Mouse (Mus musculus) stomach, embryonic 16.5 days (tissue): Measurements from ENCODE around the gene Dcx. TPM values are rescaled to one million over a fixed set of nuclear protein-coding genes. Genes with fewer than 3 reads are reported as not detected.

ENCODE experiments used
- ATAC-seq: fragments of 200-750 bp; cut with Nextera tagmentation; 2 replicates; pipeline ENCODE4 v1.8.0; 2017; ENCODE audit warnings: moderate number of reproducible peaks, moderate TSS enrichment; ENCODE audit not compliant: insufficient read depth, low FRiP score
- H3K27ac ChIP-seq: fragments of 300-500 bp; sonication (generic); 2 replicates; pipeline ENCODE4 v1.5.1; 2014; ENCODE audit warnings: low read length
- H3K27me3 ChIP-seq: fragments of 300-500 bp; sonication (generic); 2 replicates; pipeline ENCODE4 v1.6.1; 2014; ENCODE audit warnings: low read length, control low read depth, mixed read lengths; ENCODE audit not compliant: control insufficient read depth, insufficient read depth
- H3K36me3 ChIP-seq: fragments of 300-500 bp; sonication (generic); 2 replicates; pipeline ENCODE4 v1.6.1; 2014; ENCODE audit warnings: low read length; ENCODE audit not compliant: control insufficient read depth, insufficient read depth
- H3K4me1 ChIP-seq: fragments of 300-500 bp; sonication (generic); 2 replicates; pipeline ENCODE4 v1.6.1; 2014; ENCODE audit warnings: low read length, control low read depth, mixed read lengths; ENCODE audit not compliant: control insufficient read depth, insufficient read depth
- H3K4me2 ChIP-seq: fragments of 300-500 bp; sonication (generic); 2 replicates; pipeline ENCODE4 v1.6.1; 2014; ENCODE audit warnings: low read depth, low read length, mixed read lengths
- H3K4me3 ChIP-seq: fragments of 300-500 bp; sonication (generic); replicated peaks from 2 replicates; pipeline ENCODE4 v1.5.1; 2014; ENCODE audit warnings: mild to moderate bottlenecking, low read length
- H3K9ac ChIP-seq: fragments of 300-500 bp; sonication (generic); 2 replicates; pipeline ENCODE4 v1.6.1; 2014; ENCODE audit warnings: low read length
- H3K9me3 ChIP-seq: fragments of 300-500 bp; sonication (generic); replicated peaks from 2 replicates; pipeline ENCODE4 v1.6.1; 2016; ENCODE audit warnings: low read length, control low read depth; ENCODE audit not compliant: control insufficient read depth
- WGBS: fragments of 180-500 bp; shearing (Covaris S2); extraction: QIAGEN DNeasy Blood & Tissue Kit; methylation state at CpG from one replicate; pipeline ENCODE4 v1.1.7; 2014; 5-methylcytosine and 5-hydroxymethylcytosine counted together
- microRNA-seq: library from miRNA; unstranded; fragments of <30 nt; microRNA quantifications from one replicate; pipeline ENCODE4, GENCODE M21; 2016
- polyA plus RNA-seq: library from polyadenylated mRNA; unstranded; fragments of >200 nt; fragmentation: Nextera tagmentation; extraction: Ambion mirVana; gene quantifications from 2 replicates; pipeline ENCODE4 v1.2.1, GENCODE M21; 2015

The Dcx gene
- polyA plus RNA-seq, 1 experiment from 2014 or later: 7.0 TPM

DNA sequence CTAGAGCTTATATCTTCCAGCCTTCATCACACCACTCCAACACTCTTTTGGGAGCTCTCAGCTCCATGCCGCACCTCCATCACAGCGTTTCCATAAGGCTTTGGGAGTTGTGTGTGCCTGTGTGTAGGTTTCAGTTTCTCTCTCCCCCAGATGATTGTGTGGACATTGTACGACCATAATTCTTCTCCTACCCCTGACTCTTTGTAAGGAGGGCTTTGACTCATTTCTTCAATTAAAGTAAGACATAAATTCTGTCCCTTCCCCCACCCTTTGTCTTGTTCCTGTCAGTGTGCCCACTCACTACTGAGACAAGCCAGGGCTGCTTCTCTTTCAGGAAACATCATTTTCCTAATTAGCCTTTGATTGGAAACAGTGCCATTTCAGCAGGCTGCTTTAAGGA is 81.8 kb downstream of the Dcx start:
- no peak for ATAC-seq

DNA sequence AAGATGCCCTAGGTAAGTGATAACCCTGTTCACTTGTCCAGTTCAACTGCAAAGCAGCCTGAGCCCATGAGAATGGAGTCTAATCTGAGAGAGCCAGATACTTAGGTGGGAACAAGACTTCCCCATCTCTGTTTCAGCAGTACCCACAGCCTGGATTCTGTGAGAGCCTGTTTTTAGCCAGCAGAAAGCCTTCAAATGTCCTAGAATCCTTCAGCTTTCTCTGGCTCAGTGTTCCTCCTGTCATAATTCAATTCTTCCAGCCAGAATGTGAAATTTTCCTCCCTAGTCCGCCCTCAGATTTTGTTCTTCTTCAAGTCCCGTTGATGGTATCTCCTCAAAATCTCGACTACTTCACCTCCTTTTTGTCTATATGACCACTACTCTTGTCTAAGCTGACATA is 83.1 kb downstream of the Dcx start:
- WGBS: 66% methylated on average over 3 of the region's 3 CpGs
- H3K4me3 ChIP-seq: no peak overlapping the region
- H3K36me3 ChIP-seq: no peaks in the 10 kb centered on the region

More for the DNA sequence above, 81.8 kb downstream of the Dcx start:
- H3K4me2 ChIP-seq: no peak overlapping the region
- WGBS: 59% methylated on average over 3 of the region's 3 CpGs
- no peaks in the 10 kb centered on the region; the same call in 1 of the 2 replicates for H3K27me3 ChIP-seq
- no peak overlapping the region for H3K4me3 ChIP-seq
- no peaks in the 10 kb centered on the region for H3K36me3 ChIP-seq
- H3K9me3 ChIP-seq: no peaks in the 10 kb centered on the region
- no peak overlapping the region for H3K9ac ChIP-seq
- H3K27ac ChIP-seq: no peak overlapping the region
- H3K4me1 ChIP-seq: no peaks in the 10 kb centered on the region

DNA sequence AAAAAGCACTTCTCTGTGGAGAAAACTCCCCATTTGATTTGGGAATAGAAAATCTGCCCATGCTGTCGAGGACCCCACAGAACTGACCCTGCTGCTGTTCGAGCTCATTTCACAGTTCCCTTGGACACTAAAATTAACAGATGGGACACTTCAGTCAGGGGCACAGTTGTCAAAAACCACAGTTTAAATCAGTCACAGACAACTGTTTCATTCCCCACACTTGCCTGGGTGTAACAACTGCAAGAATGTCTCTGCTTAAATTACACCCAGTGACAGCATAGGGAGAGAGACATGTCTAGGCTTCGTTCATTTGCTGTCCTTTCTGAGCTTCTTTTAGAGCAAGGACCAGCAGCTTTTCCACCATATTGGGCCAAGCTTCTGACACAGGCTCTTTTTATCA is 86.5 kb downstream of the Dcx start:
- Histone ChIP-seq H3K4me1 (no peaks in the 10 kb centered on the region), H3K36me3 (no peaks in the 10 kb centered on the region), H3K27ac (no peak overlapping the region), H3K4me2 (no peak overlapping the region), H3K4me3 (no peak overlapping the region), H3K9me3 (no peaks in the 10 kb centered on the region), H3K9ac (no peak overlapping the region), H3K27me3 (no peaks in the 10 kb centered on the region; the same call in 1 of the 2 replicates)
- no peak for ATAC-seq
- WGBS: 59% methylated on average over 3 of the region's 3 CpGs

More for the DNA sequence above, 83.1 kb downstream of the Dcx start:
- Histone ChIP-seq H3K27ac (no peak overlapping the region), H3K4me1 (no peaks in the 10 kb centered on the region), H3K9me3 (no peaks in the 10 kb centered on the region), H3K9ac (no peak overlapping the region), H3K4me2 (no peak overlapping the region), H3K27me3 (no peaks in the 10 kb centered on the region; the same call in 1 of the 2 replicates)
- ATAC-seq: no peak

DNA sequence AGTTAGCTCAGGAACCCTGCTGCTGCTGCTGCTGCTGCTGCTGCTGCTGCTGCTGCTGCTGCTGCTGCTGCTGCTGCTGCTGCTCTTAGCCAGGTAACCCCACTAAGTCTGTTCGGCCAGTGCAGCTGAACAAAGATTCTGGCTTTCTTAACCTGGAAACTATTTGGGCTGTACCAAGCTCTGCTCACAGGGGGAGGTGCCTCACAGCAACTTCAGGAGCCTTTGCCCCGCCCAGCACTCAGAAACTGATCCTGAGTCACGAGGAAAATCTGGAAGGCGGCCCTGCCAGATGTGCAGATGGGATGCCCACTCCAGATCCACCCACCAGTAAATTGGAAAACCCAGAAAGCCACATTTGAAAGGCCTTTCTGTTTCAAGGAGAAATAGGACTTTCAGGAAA is 105.9 kb downstream of the Dcx start, which contains the start of gene Capn6:
TSS of gene Capn6 (minus strand) at position 203 of the 400 bp plus-strand sequence.
- Histone ChIP-seq H3K4me3 (peak within 1 kb of the TSS; percentile 44), H3K36me3 (no peaks in the 10 kb centered on the region), H3K9me3 (no peaks in the 10 kb centered on the region), H3K9ac (peak within 1 kb of the TSS; percentile 52), H3K4me2 (peak within 1 kb of the TSS; percentile 46), H3K4me1 (no peaks in the 10 kb centered on the region), H3K27me3 (peaks cover 3% of the 10 kb centered on the region; the same call in 1 of the 2 replicates), H3K27ac (peak within 1 kb of the TSS; percentile 23; the same call in 1 of the 2 replicates)
- 21% methylated on average over 4 of the region's 4 CpGs for WGBS
- peak; percentile 83; the same call in 1 of the 2 replicates for ATAC-seq

DNA sequence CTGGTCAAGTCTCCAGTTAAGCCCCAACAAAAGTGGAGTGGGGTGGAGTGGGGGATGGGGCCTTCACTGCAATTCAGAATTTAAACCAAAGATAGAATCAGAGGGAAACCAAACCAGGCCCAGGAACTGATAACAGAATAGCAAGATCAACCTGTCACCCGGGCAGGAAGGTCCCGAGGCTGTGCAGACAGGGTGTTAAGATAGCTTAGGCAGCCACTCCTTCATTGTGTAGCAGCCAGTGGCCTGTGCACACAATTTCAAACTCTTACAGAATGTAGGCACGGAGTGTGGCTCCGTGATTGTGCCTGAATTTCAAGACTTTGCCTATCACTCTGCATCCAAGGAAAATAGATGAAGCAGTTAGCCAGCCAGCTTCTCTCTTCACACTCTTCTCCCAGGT is 106.6 kb downstream of the Dcx start:
- 30% methylated on average over 4 of the region's 4 CpGs for WGBS
- Histone ChIP-seq H3K36me3 (no peaks in the 10 kb centered on the region), H3K27me3 (peaks cover 3% of the 10 kb centered on the region; the same call in 1 of the 2 replicates), H3K4me1 (no peaks in the 10 kb centered on the region), H3K4me3 (peak overlapping the region; percentile 44), H3K27ac (peak overlapping the region; percentile 23; the same call in 1 of the 2 replicates), H3K9ac (peak overlapping the region; percentile 52), H3K4me2 (peak overlapping the region; percentile 46), H3K9me3 (no peaks in the 10 kb centered on the region)
- ATAC-seq: no peak; the same call in 1 of the 2 replicates

DNA sequence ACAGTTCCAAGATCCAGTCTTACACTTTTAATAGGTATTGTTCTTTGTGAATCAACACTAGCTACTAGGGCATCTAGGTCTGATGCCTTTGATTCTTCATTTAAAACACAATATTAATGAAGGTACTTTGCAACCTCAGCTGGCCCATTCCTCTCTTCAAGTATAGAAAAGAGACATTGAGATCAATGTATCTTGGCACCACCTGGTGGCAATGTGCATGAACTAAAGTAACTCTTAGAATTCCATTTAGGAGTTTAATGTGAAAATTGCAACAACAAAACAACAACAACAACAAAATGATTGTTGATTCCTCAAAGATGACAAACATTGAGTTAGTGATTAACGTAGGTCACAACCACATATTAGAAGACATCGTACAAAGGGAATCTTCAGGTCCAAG is 114.2 kb downstream of the Dcx start:
- ATAC-seq: no peak
- no peaks in the 10 kb centered on the region for H3K4me1 ChIP-seq
- no peaks in the 10 kb centered on the region for H3K9me3 ChIP-seq
- H3K27me3 ChIP-seq: no peaks in the 10 kb centered on the region
- H3K27ac ChIP-seq: no peak overlapping the region
- no peaks in the 10 kb centered on the region for H3K36me3 ChIP-seq
- H3K4me2 ChIP-seq: no peak overlapping the region
- H3K4me3 ChIP-seq: no peak overlapping the region
- WGBS: 90% methylated on average over 2 of the region's 2 CpGs
- no peak overlapping the region for H3K9ac ChIP-seq

DNA sequence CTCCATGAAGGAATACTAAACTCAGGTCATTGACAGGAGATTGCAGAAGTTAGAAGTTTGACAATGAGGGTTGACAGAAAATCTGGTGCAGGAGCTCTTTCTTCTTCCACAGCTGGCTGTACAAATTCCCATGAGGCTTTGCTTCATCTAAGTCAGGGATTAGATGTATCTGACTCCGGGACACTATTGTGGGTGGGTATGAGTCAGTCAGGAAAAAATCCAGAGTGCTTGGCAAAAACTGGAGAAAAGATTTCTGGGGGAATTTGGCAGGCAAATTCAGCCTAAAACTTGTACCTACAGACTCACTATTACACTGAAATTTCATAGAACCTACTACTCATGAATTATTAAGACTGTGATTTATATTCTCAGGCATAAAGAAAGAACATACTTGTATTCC is 117.2 kb downstream of the Dcx start:
- H3K27me3 ChIP-seq: no peaks in the 10 kb centered on the region
- H3K9me3 ChIP-seq: no peaks in the 10 kb centered on the region
- H3K4me1 ChIP-seq: no peaks in the 10 kb centered on the region
- no peak overlapping the region for H3K27ac ChIP-seq
- H3K36me3 ChIP-seq: no peaks in the 10 kb centered on the region
- no peak for ATAC-seq
- 74% methylated on average over 1 of the region's 1 CpGs for WGBS
- no peak overlapping the region for H3K9ac ChIP-seq
- H3K4me2 ChIP-seq: no peak overlapping the region
- no peak overlapping the region for H3K4me3 ChIP-seq

Small RNA genes lying within 50 kb of the gene (microRNA-seq; reads per million reads assigned to microRNA genes)
- gene Gm47298: not detected

Other genes with a start within 250 kb of the Dcx start
- 79.1 and 104 TPM in 2 replicates for gene Capn6, start 105.9 kb downstream of the Dcx start, polyA plus RNA-seq
- 0.91 and 1.3 TPM in 2 replicates for gene A730046J19Rik, start 220.4 kb upstream of the Dcx start, polyA plus RNA-seq